Mouse (Mus musculus) cortical plate, adult 2 months (tissue): ENCODE measurements around the gene Dock10. TPM values are rescaled to one million over a fixed set of nuclear protein-coding genes. Genes with fewer than 3 reads are reported as not detected.

ENCODE experiments used
- H3K27ac ChIP-seq: fragments of 200-500 bp; 2 replicates; pipeline ENCODE4 v1.5.1; 2012; ENCODE audit warnings: low read length, control low read depth, inconsistent platforms; ENCODE audit not compliant: insufficient read depth
- H3K4me1 ChIP-seq: fragments of 200-500 bp; 2 replicates; pipeline ENCODE4 v1.6.1; 2011; ENCODE audit warnings: low read length; ENCODE audit not compliant: control insufficient read depth, insufficient read depth
- H3K4me3 ChIP-seq: fragments of 200-500 bp; 2 replicates; pipeline ENCODE4 v1.5.1; 2011; ENCODE audit warnings: mild to moderate bottlenecking, low read length, control low read depth; ENCODE audit not compliant: insufficient read depth
- CTCF ChIP-seq: fragments of 200-500 bp; IDR thresholded peaks from 2 replicates; pipeline ENCODE4 v1.5.1; 2011; ENCODE audit warnings: mild to moderate bottlenecking, control low read depth, low read length; ENCODE audit not compliant: insufficient read depth; ENCODE audit errors: extremely low read depth
- POLR2A ChIP-seq: fragments of 200-500 bp; IDR thresholded peaks from 2 replicates; pipeline ENCODE4 v1.6.1; 2011; ENCODE audit warnings: mild to moderate bottlenecking, low read length, control low read depth; ENCODE audit not compliant: insufficient read depth; ENCODE audit errors: extremely low read depth
- polyA plus RNA-seq: library from polyadenylated mRNA; depleted of rRNA; stranded (reverse); fragments of >200 nt; gene quantifications from 2 replicates; pipeline ENCODE4 v1.2.3, GENCODE M21; 2012

Gene Dock10
- polyA plus RNA-seq, 1 experiment = 23.3 TPM

DNA sequence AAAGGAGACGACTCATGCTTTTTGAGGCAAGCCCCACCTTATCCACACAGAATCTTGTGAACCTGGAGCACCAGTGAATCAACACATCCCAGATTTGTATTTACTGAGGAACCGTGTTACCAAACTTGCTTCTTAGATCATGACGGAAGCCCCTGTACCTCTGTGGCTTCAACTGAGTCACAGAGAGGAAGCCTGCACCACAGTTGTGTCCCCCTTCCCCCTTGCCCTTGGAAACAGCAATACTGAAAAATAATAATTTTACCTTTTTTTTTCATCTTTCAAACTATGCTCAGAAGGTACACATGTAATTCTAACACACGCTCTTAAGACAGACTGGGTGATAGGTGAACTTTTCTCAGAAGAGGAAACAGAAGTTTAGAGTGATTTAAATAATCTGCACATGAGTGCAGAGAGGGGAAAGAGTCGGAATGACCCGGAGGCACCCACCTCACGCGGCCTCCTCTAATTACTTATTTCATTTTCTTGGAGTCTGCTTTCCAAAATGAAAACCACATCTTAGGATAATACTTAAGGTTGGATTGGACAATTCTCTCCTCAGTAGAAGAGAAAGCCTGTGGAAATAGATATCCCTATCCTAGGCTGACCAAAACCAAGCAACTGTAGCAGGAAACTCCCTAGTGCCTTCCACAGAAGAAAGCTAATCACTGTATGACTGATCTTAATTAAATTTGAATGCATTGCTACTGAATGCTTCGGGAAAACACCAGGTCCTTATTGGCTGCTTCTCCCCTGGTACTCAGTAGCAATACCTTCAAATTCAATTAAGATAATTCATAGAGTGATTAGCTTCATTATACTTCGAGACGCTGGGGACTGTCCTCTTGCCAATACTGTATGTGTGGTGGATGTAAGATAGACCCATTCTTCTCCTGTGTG is 96.6 kb downstream of the Dock10 start:
- H3K4me3 ChIP-seq = no peak overlapping the region
- no peak for TF ChIP-seq POLR2A
- no peak for TF ChIP-seq CTCF
- no peaks in the 10 kb centered on the region for H3K4me1 ChIP-seq

GRCm38 (mm10) chr1:80659465-80660245 is 98.7 kb downstream of the Dock10 start:
- no peak overlapping the region for H3K4me3 ChIP-seq
- TF ChIP-seq CTCF (no peak), POLR2A (no peak)
- no peaks in the 10 kb centered on the region for H3K4me1 ChIP-seq
- no peak overlapping the region for H3K27ac ChIP-seq

More for the DNA sequence above, 96.6 kb downstream of the Dock10 start:
- no peak overlapping the region for H3K27ac ChIP-seq

- Histone ChIP-seq H3K27ac (no peak overlapping the region), H3K4me3 (no peak overlapping the region), H3K4me1 (no peaks in the 10 kb centered on the region)
- TF ChIP-seq CTCF = no peak
- TF ChIP-seq POLR2A = no peak
These were observed 101.9 kb downstream of the Dock10 start for GRCm38 (mm10) chr1:80656389-80656788.

DNA sequence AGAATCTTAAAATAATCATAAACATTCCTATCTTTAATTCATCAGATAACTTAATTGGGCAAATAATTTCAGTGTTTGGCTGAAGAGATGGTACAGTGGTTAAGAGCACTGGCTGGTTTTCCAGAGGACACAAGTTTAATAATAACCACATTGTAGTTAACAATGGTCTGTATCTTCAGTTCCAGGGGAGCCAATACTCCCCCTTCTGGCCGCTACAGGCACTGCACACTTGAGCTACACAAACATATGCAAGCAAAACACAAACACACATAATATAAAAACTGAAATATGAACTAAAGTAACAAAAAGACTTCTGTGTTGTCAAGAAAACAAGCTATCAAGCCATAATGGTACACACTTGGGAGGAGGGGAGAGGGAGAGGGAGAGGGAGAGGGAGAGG is 102.5 kb downstream of the Dock10 start:
- no peak for TF ChIP-seq POLR2A
- no peak overlapping the region for H3K4me3 ChIP-seq
- no peaks in the 10 kb centered on the region for H3K4me1 ChIP-seq
- no peak overlapping the region for H3K27ac ChIP-seq

DNA sequence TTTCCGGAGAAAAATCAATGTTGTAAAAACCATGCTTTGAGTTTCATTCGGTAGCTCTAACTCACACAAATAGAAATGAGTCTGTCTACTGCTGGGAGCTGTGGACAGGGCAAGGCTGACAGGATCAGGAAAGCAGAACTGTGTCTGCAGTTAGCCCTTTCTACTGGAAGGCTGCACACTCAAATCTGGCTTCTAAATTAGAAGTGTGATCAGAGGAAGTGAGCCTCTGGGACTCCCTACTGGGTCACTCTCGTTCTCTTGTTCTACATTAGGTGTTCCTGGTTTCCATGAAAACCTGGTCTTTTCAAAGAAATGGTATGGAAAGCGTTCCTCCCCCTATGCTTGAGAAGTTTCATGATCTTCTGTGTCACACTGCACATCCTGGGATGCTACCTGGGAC is 103.1 kb downstream of the Dock10 start:
- H3K27ac ChIP-seq = no peak overlapping the region
- H3K4me3 ChIP-seq = no peak overlapping the region
- TF ChIP-seq CTCF = no peak
- H3K4me1 ChIP-seq = no peaks in the 10 kb centered on the region

DNA sequence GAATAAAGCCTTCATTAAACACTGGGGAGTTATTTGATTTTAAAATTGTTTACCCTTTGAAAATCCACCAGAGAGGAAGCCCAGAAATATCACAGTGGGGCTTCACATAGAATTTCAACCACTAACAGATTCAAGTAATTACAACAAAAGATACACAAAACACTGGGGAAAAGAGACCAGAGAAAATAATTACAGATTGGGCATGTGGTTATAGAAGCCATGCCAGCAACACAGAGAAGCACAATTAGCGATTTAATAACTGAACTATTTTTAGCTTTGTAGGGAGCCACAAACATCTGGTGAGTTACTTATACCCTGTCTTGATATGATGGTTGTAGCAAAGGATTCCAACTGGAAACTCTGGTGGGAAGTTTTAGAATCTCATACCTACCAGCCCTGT is 104.2 kb downstream of the Dock10 start:
- H3K4me3 ChIP-seq = no peak overlapping the region
- no peak overlapping the region for H3K27ac ChIP-seq
- TF ChIP-seq POLR2A (no peak), CTCF (no peak)
- H3K4me1 ChIP-seq = no peaks in the 10 kb centered on the region

GRCm38 (mm10) chr1:80652803-80653202 is 105.5 kb downstream of the Dock10 start:
- H3K4me3 ChIP-seq = no peak overlapping the region
- no peaks in the 10 kb centered on the region for H3K4me1 ChIP-seq
- TF ChIP-seq CTCF = no peak

GRCm38 (mm10) chr1:80652083-80652482 is 106.2 kb downstream of the Dock10 start:
- H3K4me3 ChIP-seq = no peak overlapping the region
- no peak overlapping the region for H3K27ac ChIP-seq
- H3K4me1 ChIP-seq = no peaks in the 10 kb centered on the region
- TF ChIP-seq POLR2A (no peak), CTCF (no peak)

More at GRCm38 (mm10) chr1:80652803-80653202, 105.5 kb downstream of the Dock10 start:
- no peak overlapping the region for H3K27ac ChIP-seq

GRCm38 (mm10) chr1:80646602-80647001 is 111.7 kb downstream of the Dock10 start:
- no peak for TF ChIP-seq CTCF
- no peak for TF ChIP-seq POLR2A
- H3K27ac ChIP-seq = no peak overlapping the region
- H3K4me3 ChIP-seq = no peak overlapping the region
- no peaks in the 10 kb centered on the region; the same call in 1 of the 2 replicates for H3K4me1 ChIP-seq
